In the genomic region with DNA sequence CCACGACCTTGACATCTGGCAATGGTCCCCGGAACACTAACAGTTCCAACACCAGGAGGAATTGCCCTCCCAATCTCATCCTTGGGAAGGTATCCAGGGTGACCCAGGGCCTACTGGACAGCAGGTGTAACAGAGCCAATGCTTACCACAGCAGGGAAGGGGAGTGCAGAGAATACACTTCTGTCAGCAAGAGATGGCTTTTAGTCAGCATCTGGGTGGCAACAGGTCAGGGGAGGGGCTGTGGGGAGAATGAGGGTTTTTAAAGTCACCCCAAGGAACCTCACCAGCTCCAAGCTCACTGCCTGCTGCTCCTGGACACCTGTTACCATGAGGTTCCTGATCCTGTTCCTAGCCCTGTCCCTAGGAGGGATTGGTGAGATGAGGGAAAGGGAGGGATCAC, we compare ENCODE assay signal across 22 mouse cellular contexts. TPM values are rescaled to one million over a fixed set of nuclear protein-coding genes. Genes with fewer than 3 reads are reported as not detected.
"Had no signal": no experiment of that assay in that cellular context is flagged by ENCODE, and none has a peak within 500 bp of the region (broad histone marks: within the 10 kb centered on the region; RNA-seq: fewer than 3 reads in every experiment).

Gene Klk1b8 (plus strand): TSS at position 301 of the 400 bp plus-strand sequence.

- H3K4me3 ChIP-seq: neural tube, embryonic 12.5 days; neural tube, embryonic 13.5 days; neural tube, embryonic 15.5 days; stomach, embryonic 15.5 days had no signal

- H3K36me3 ChIP-seq: neural tube, embryonic 12.5 days; neural tube, embryonic 13.5 days; neural tube, embryonic 15.5 days; stomach, embryonic 15.5 days had no signal

- H3K27me3 ChIP-seq: neural tube, embryonic 12.5 days; neural tube, embryonic 13.5 days; neural tube, embryonic 15.5 days; stomach, embryonic 15.5 days had no signal

- H3K27ac ChIP-seq: neural tube, embryonic 12.5 days; neural tube, embryonic 13.5 days; neural tube, embryonic 15.5 days; stomach, embryonic 15.5 days; stomach, postnatal 0 days had no signal

- DNase-seq: retina, postnatal 1 day; right cerebral cortex, adult 18-20 months; right cerebral cortex, postnatal 14 days; right cerebral cortex, postnatal 25 days; right cerebral cortex, postnatal 4 days; spleen, adult 18-20 months; thymus, adult 18-20 months; thymus, adult 2 months; thymus, postnatal 14 days; thymus, postnatal 25 days; thymus, postnatal 36 days; thymus, postnatal 4 days had no signal

- H3K4me1 ChIP-seq: neural tube, embryonic 12.5 days; neural tube, embryonic 13.5 days; neural tube, embryonic 15.5 days; stomach, embryonic 15.5 days had no signal

RNA-seq across cellular contexts. Expression of gene Klk1b8, which starts in this region (rescaled TPM):
- polyA plus RNA-seq: neural tube, embryonic 11.5 days; neural tube, embryonic 12.5 days; neural tube, embryonic 13.5 days; neural tube, embryonic 14.5 days; neural tube, embryonic 15.5 days; small intestine, adult 2 months; stomach, embryonic 14.5 days; stomach, postnatal 0 days; urinary bladder, adult 2 months had no signal
